Mouse (Mus musculus) neural tube, embryonic 13.5 days (tissue): Measurements from ENCODE around the gene Srsf5. TPM values are rescaled to one million over a fixed set of nuclear protein-coding genes. Genes with fewer than 3 reads are reported as not detected.

ENCODE experiments used
- ATAC-seq: fragments of 200-750 bp; cut with Nextera tagmentation; 2 replicates; pipeline ENCODE4 v1.8.0; 2017; ENCODE audit warnings: low read depth, mild to moderate bottlenecking, moderate TSS enrichment, moderate library complexity
- H3K27ac ChIP-seq: fragments of 300-500 bp; sonication (generic); replicated peaks from 2 replicates; pipeline ENCODE4 v1.5.1; 2015; ENCODE audit warnings: moderate library complexity, mild to moderate bottlenecking, inconsistent platforms
- H3K27me3 ChIP-seq: fragments of 300-500 bp; sonication (generic); 2 replicates; pipeline ENCODE4 v1.6.1; 2015; ENCODE audit warnings: mild to moderate bottlenecking, inconsistent platforms
- H3K36me3 ChIP-seq: fragments of 300-500 bp; sonication (generic); 2 replicates; pipeline ENCODE4 v1.6.1; 2015; ENCODE audit warnings: mild to moderate bottlenecking, inconsistent platforms
- H3K4me1 ChIP-seq: fragments of 300-500 bp; sonication (generic); replicated peaks from 2 replicates; pipeline ENCODE4 v1.6.1; 2015; ENCODE audit warnings: inconsistent platforms
- H3K4me2 ChIP-seq: fragments of 300-500 bp; sonication (generic); 2 replicates; pipeline ENCODE4 v1.6.1; 2015; ENCODE audit warnings: inconsistent platforms, mild to moderate bottlenecking, moderate library complexity
- H3K4me3 ChIP-seq: fragments of 300-500 bp; sonication (generic); 2 replicates; pipeline ENCODE4 v1.5.1; 2015; ENCODE audit warnings: mild to moderate bottlenecking, inconsistent platforms
- H3K9ac ChIP-seq: fragments of 300-500 bp; sonication (generic); 2 replicates; pipeline ENCODE4 v1.6.1; 2015; ENCODE audit warnings: moderate library complexity, mild to moderate bottlenecking, inconsistent platforms
- H3K9me3 ChIP-seq: fragments of 300-500 bp; sonication (generic); 2 replicates; pipeline ENCODE4 v1.6.1; 2016; ENCODE audit warnings: inconsistent platforms
- WGBS: fragments of 180-500 bp; shearing (Covaris S2); methylation state at CpG from one replicate; pipeline ENCODE4 v1.1.7; 2015; 5-methylcytosine and 5-hydroxymethylcytosine counted together
- polyA plus RNA-seq: library from polyadenylated mRNA; unstranded; fragments of >200 nt; fragmentation: Nextera tagmentation; extraction: Ambion mirVana; gene quantifications from 2 replicates; pipeline ENCODE4 v1.2.1, GENCODE M21; 2015

Srsf5 gene
- polyA plus RNA-seq = 427 and 477 TPM in 2 replicates

- Histone ChIP-seq H3K27ac (peak within 1 kb of the TSS; percentile 95), H3K9me3 (no peaks in the 10 kb centered on the region), H3K9ac (peak within 1 kb of the TSS; percentile 94), H3K36me3 (peaks cover 26% of the 10 kb centered on the region), H3K4me1 (peaks cover 18% of the 10 kb centered on the region), H3K4me2 (peak within 1 kb of the TSS; percentile 82), H3K27me3 (no peaks in the 10 kb centered on the region), H3K4me3 (peak within 1 kb of the TSS; percentile 98)
- ATAC-seq = peak; percentile 96
- under 1% methylated on average over 57 of the region's 57 CpGs for WGBS
Measured at GRCm38 (mm10) chr12:80945334-80945995, at the start of gene Srsf5. Gene Srsf5, plus strand, starts transcription at chr12:80945504.

- ATAC-seq = no peak
- H3K4me1 ChIP-seq = no peaks in the 10 kb centered on the region
- H3K27me3 ChIP-seq = no peaks in the 10 kb centered on the region
- no peak overlapping the region for H3K9ac ChIP-seq
- no peak overlapping the region for H3K4me2 ChIP-seq
- no peaks in the 10 kb centered on the region for H3K36me3 ChIP-seq
- no peaks in the 10 kb centered on the region for H3K9me3 ChIP-seq
- H3K4me3 ChIP-seq = no peak overlapping the region
- no peak overlapping the region for H3K27ac ChIP-seq
- 90% methylated on average over 8 of the region's 8 CpGs for WGBS
Measured at GRCm38 (mm10) chr12:80909631-80910030, 35.7 kb upstream of the Srsf5 start.

- Histone ChIP-seq H3K27me3 (no peaks in the 10 kb centered on the region), H3K9me3 (no peaks in the 10 kb centered on the region), H3K36me3 (no peaks in the 10 kb centered on the region), H3K9ac (no peak overlapping the region), H3K4me2 (no peak overlapping the region), H3K27ac (no peak overlapping the region), H3K4me1 (0 out of 2 replicates have a peak, but pooled peaks cover under 1% of the 10 kb centered on the region), H3K4me3 (no peak overlapping the region)
- ATAC-seq = no peak
- WGBS = 53% methylated on average over 7 of the region's 7 CpGs
Measured at GRCm38 (mm10) chr12:80917764-80918163, 27.5 kb upstream of the Srsf5 start.

GRCm38 (mm10) chr12:80921301-80921700, 24.0 kb upstream of the Srsf5 start:
- no peaks in the 10 kb centered on the region for H3K9me3 ChIP-seq
- 0 out of 2 replicates have a peak, but pooled peaks cover 4% of the 10 kb centered on the region for H3K4me1 ChIP-seq
- no peak overlapping the region for H3K9ac ChIP-seq
- no peak overlapping the region for H3K4me3 ChIP-seq
- no peak for ATAC-seq
- 93% methylated on average over 5 of the region's 5 CpGs for WGBS
- no peak overlapping the region for H3K4me2 ChIP-seq
- H3K27me3 ChIP-seq = no peaks in the 10 kb centered on the region
- no peak overlapping the region for H3K27ac ChIP-seq
- H3K36me3 ChIP-seq = no peaks in the 10 kb centered on the region

- Histone ChIP-seq H3K27ac (no peak overlapping the region), H3K36me3 (no peaks in the 10 kb centered on the region), H3K9me3 (no peaks in the 10 kb centered on the region), H3K9ac (no peak overlapping the region), H3K4me3 (no peak overlapping the region), H3K4me2 (peak overlapping the region; percentile 34), H3K27me3 (no peaks in the 10 kb centered on the region), H3K4me1 (0 out of 2 replicates have a peak, but pooled peaks cover 4% of the 10 kb centered on the region)
- no peak for ATAC-seq
- WGBS = 7% methylated on average over 7 of the region's 7 CpGs
Measured at GRCm38 (mm10) chr12:80922869-80923268, 22.4 kb upstream of the Srsf5 start.

- WGBS = 64% methylated on average over 5 of the region's 5 CpGs
- Histone ChIP-seq H3K27ac (no peak overlapping the region), H3K27me3 (no peaks in the 10 kb centered on the region), H3K9me3 (no peaks in the 10 kb centered on the region), H3K4me1 (0 out of 2 replicates have a peak, but pooled peaks cover 4% of the 10 kb centered on the region), H3K4me2 (no peak overlapping the region), H3K9ac (no peak overlapping the region), H3K36me3 (no peaks in the 10 kb centered on the region), H3K4me3 (no peak overlapping the region)
- no peak for ATAC-seq
Measured at GRCm38 (mm10) chr12:80923602-80924001, 21.7 kb upstream of the Srsf5 start.

- H3K4me1 ChIP-seq = 0 out of 2 replicates have a peak, but pooled peaks cover 4% of the 10 kb centered on the region
- H3K9ac ChIP-seq = no peak overlapping the region
- H3K4me2 ChIP-seq = no peak overlapping the region
- ATAC-seq = no peak
- H3K36me3 ChIP-seq = no peaks in the 10 kb centered on the region
- WGBS = 61% methylated on average over 3 of the region's 3 CpGs
- no peak overlapping the region for H3K4me3 ChIP-seq
- H3K27me3 ChIP-seq = no peaks in the 10 kb centered on the region
- no peak overlapping the region for H3K27ac ChIP-seq
- no peaks in the 10 kb centered on the region for H3K9me3 ChIP-seq
Measured at GRCm38 (mm10) chr12:80924205-80924604, 21.1 kb upstream of the Srsf5 start.

- no peak overlapping the region for H3K4me3 ChIP-seq
- no peak overlapping the region for H3K4me2 ChIP-seq
- WGBS = 50% methylated on average over 7 of the region's 7 CpGs
- H3K27me3 ChIP-seq = no peaks in the 10 kb centered on the region
- no peaks in the 10 kb centered on the region for H3K9me3 ChIP-seq
- no peaks in the 10 kb centered on the region for H3K36me3 ChIP-seq
- H3K9ac ChIP-seq = no peak overlapping the region
- 0 out of 2 replicates have a peak, but pooled peaks cover 4% of the 10 kb centered on the region for H3K4me1 ChIP-seq
- ATAC-seq = no peak
- H3K27ac ChIP-seq = no peak overlapping the region
Measured at GRCm38 (mm10) chr12:80925919-80926318, 19.4 kb upstream of the Srsf5 start.

- Histone ChIP-seq H3K4me1 (0 out of 2 replicates have a peak, but pooled peaks cover 4% of the 10 kb centered on the region), H3K4me3 (no peak overlapping the region), H3K27me3 (no peaks in the 10 kb centered on the region), H3K4me2 (no peak overlapping the region), H3K9me3 (no peaks in the 10 kb centered on the region), H3K36me3 (no peaks in the 10 kb centered on the region), H3K27ac (no peak overlapping the region), H3K9ac (no peak overlapping the region)
- 84% methylated on average over 4 of the region's 4 CpGs for WGBS
- ATAC-seq = no peak
Measured at GRCm38 (mm10) chr12:80926550-80926949, 18.8 kb upstream of the Srsf5 start.

- Histone ChIP-seq H3K4me1 (0 out of 2 replicates have a peak, but pooled peaks cover 4% of the 10 kb centered on the region), H3K4me3 (no peak overlapping the region), H3K9me3 (no peaks in the 10 kb centered on the region), H3K27ac (no peak overlapping the region), H3K27me3 (no peaks in the 10 kb centered on the region), H3K4me2 (no peak overlapping the region), H3K36me3 (no peaks in the 10 kb centered on the region), H3K9ac (no peak overlapping the region)
- ATAC-seq = no peak
- 41% methylated on average over 1 of the region's 1 CpGs for WGBS
Measured at GRCm38 (mm10) chr12:80927518-80927917, 17.8 kb upstream of the Srsf5 start.

GRCm38 (mm10) chr12:80928881-80929280, 16.4 kb upstream of the Srsf5 start:
- Histone ChIP-seq H3K9ac (no peak overlapping the region), H3K4me1 (no peaks in the 10 kb centered on the region), H3K9me3 (no peaks in the 10 kb centered on the region), H3K27ac (no peak overlapping the region), H3K4me2 (no peak overlapping the region), H3K4me3 (no peak overlapping the region), H3K27me3 (no peaks in the 10 kb centered on the region), H3K36me3 (no peaks in the 10 kb centered on the region)
- ATAC-seq = no peak
- WGBS = 74% methylated on average over 3 of the region's 3 CpGs

GRCm38 (mm10) chr12:80930141-80930540, 15.2 kb upstream of the Srsf5 start:
- no peak overlapping the region for H3K9ac ChIP-seq
- ATAC-seq = no peak
- H3K27me3 ChIP-seq = no peaks in the 10 kb centered on the region
- no peak overlapping the region for H3K4me3 ChIP-seq
- H3K4me1 ChIP-seq = no peaks in the 10 kb centered on the region
- H3K9me3 ChIP-seq = no peaks in the 10 kb centered on the region
- no peaks in the 10 kb centered on the region for H3K36me3 ChIP-seq
- no peak overlapping the region for H3K27ac ChIP-seq
- H3K4me2 ChIP-seq = no peak overlapping the region
- WGBS = 87% methylated on average over 7 of the region's 7 CpGs
